Mouse (Mus musculus): ENCODE measurements around the gene Disc1.

DNA sequence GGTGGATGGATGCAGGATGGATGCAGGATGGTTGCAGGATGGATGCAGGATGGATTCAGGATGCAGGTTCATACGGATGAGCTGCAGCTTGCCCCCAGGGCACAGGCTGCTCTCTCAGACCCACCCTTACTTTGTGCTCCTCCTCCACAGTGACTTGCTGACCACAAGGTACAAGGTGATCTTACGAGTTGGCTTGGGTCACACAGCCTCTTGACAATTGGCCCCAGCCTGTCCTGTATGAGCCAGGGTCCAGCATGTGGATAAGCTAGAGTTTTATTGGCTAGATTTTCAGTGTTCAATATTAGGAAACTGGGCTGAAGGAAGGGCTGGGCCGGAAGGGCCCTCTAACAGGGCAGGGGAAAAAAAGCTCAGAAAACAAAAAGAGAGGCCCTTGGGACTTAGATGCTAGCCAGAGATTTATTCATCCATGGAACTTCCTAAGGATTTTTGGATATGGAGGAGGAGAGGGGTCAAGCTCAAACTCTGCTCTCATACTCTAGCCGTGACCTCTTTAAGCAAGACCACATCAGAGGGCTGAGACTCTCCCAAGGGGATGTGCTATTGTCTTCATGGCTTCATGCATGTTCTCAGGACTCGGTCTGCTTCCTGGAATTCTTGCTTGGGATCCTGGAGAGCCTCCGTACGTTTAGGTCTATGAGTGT, 143.5 kb downstream of the Disc1 start:
- TF ChIP-seq GATA1 (IDR thresholded peaks at IDR 0.05; ENCODE audit: low read length) (no peak), TAL1 (IDR thresholded peaks at IDR 0.05; ENCODE audit: low read length) (no peak)

Measured in erythroblast, embryonic 14.5 days (primary cell).